Mouse (Mus musculus) forebrain, embryonic 15.5 days (tissue): ENCODE measurements around the gene Col4a2. TPM values are rescaled to one million over a fixed set of nuclear protein-coding genes. Genes with fewer than 3 reads are reported as not detected.

Source experiments
- ATAC-seq: fragments of 200-750 bp; cut with Nextera tagmentation; replicated peaks from 2 replicates; pipeline ENCODE4 v1.8.0; 2017; ENCODE audit warnings: mild to moderate bottlenecking, moderate TSS enrichment, moderate library complexity
- H3K27ac ChIP-seq: fragments of 300-500 bp; sonication (generic); replicated peaks from 2 replicates; pipeline ENCODE4 v1.5.1; 2015; ENCODE audit warnings: mild to moderate bottlenecking, inconsistent platforms
- H3K27me3 ChIP-seq: fragments of 300-500 bp; sonication (generic); 2 replicates; pipeline ENCODE4 v1.6.1; 2015; ENCODE audit warnings: inconsistent platforms
- H3K36me3 ChIP-seq: fragments of 300-500 bp; sonication (generic); 2 replicates; pipeline ENCODE4 v1.6.1; 2015; ENCODE audit warnings: mild to moderate bottlenecking, inconsistent platforms
- H3K4me1 ChIP-seq: fragments of 300-500 bp; sonication (generic); 2 replicates; pipeline ENCODE4 v1.6.1; 2015; ENCODE audit warnings: inconsistent platforms
- H3K4me2 ChIP-seq: fragments of 300-500 bp; sonication (generic); replicated peaks from 2 replicates; pipeline ENCODE4 v1.6.1; 2015; ENCODE audit warnings: mild to moderate bottlenecking, inconsistent platforms
- H3K4me3 ChIP-seq: fragments of 300-500 bp; sonication (generic); 2 replicates; pipeline ENCODE4 v1.5.1; 2015; ENCODE audit warnings: mild to moderate bottlenecking, inconsistent platforms
- H3K9ac ChIP-seq: fragments of 300-500 bp; sonication (generic); replicated peaks from 2 replicates; pipeline ENCODE4 v1.6.1; 2015; ENCODE audit warnings: mild to moderate bottlenecking, inconsistent platforms
- H3K9me3 ChIP-seq: fragments of 300-500 bp; sonication (generic); 2 replicates; pipeline ENCODE4 v1.6.1; 2016; ENCODE audit warnings: inconsistent platforms
- WGBS: fragments of 180-500 bp; shearing (Covaris S2); methylation state at CpG from one replicate; pipeline ENCODE4 v1.1.7; 2015; ENCODE audit warnings: mixed read lengths; 5-methylcytosine and 5-hydroxymethylcytosine counted together
- polyA plus RNA-seq: library from polyadenylated mRNA; unstranded; fragments of >200 nt; fragmentation: Nextera tagmentation; extraction: Ambion mirVana; gene quantifications from 2 replicates; pipeline ENCODE4 v1.2.1, GENCODE M21; 2015

Gene Col4a2
- polyA plus RNA-seq, 1 experiment from 2014 or later: 28.7 TPM

- Histone ChIP-seq H3K9ac (no peak overlapping the region), H3K4me1 (no peaks in the 10 kb centered on the region), H3K9me3 (no peaks in the 10 kb centered on the region), H3K4me2 (no peak overlapping the region), H3K4me3 (no peak overlapping the region), H3K36me3 (no peaks in the 10 kb centered on the region), H3K27ac (no peak overlapping the region), H3K27me3 (no peaks in the 10 kb centered on the region)
- 83% methylated on average over 11 of the region's 11 CpGs for WGBS
- no peak for ATAC-seq
These were observed 39.9 kb downstream of the Col4a2 start for GRCm38 (mm10) chr8:11352514-11352913.

GRCm38 (mm10) chr8:11354800-11355451, 42.3 kb downstream of the Col4a2 start:
- no peak overlapping the region for H3K4me2 ChIP-seq
- no peak overlapping the region for H3K4me3 ChIP-seq
- no peak overlapping the region for H3K27ac ChIP-seq
- 94% methylated on average over 8 of the region's 8 CpGs for WGBS
- H3K9ac ChIP-seq: no peak overlapping the region
- no peaks in the 10 kb centered on the region for H3K9me3 ChIP-seq
- no peaks in the 10 kb centered on the region for H3K36me3 ChIP-seq
- H3K4me1 ChIP-seq: no peaks in the 10 kb centered on the region
- ATAC-seq: no peak
- no peaks in the 10 kb centered on the region for H3K27me3 ChIP-seq

GRCm38 (mm10) chr8:11355900-11356299, 43.3 kb downstream of the Col4a2 start:
- 97% methylated on average over 3 of the region's 3 CpGs for WGBS

GRCm38 (mm10) chr8:11356776-11357175, 44.2 kb downstream of the Col4a2 start:
- WGBS: 86% methylated on average over 8 of the region's 8 CpGs
- H3K4me3 ChIP-seq: no peak overlapping the region
- H3K27me3 ChIP-seq: no peaks in the 10 kb centered on the region
- H3K27ac ChIP-seq: no peak overlapping the region
- no peaks in the 10 kb centered on the region for H3K9me3 ChIP-seq
- ATAC-seq: no peak
- no peaks in the 10 kb centered on the region for H3K36me3 ChIP-seq
- H3K4me1 ChIP-seq: 0 out of 2 replicates have a peak, but pooled peaks cover under 1% of the 10 kb centered on the region
- no peak overlapping the region for H3K9ac ChIP-seq
- H3K4me2 ChIP-seq: no peak overlapping the region

More at GRCm38 (mm10) chr8:11355900-11356299, 43.3 kb downstream of the Col4a2 start:
- Histone ChIP-seq H3K9ac (no peak overlapping the region), H3K9me3 (no peaks in the 10 kb centered on the region), H3K4me1 (no peaks in the 10 kb centered on the region), H3K27ac (no peak overlapping the region), H3K4me3 (no peak overlapping the region), H3K36me3 (no peaks in the 10 kb centered on the region), H3K27me3 (no peaks in the 10 kb centered on the region), H3K4me2 (no peak overlapping the region)
- no peak for ATAC-seq

GRCm38 (mm10) chr8:11357921-11358436, 45.4 kb downstream of the Col4a2 start:
- WGBS: 68% methylated on average over 7 of the region's 7 CpGs

DNA sequence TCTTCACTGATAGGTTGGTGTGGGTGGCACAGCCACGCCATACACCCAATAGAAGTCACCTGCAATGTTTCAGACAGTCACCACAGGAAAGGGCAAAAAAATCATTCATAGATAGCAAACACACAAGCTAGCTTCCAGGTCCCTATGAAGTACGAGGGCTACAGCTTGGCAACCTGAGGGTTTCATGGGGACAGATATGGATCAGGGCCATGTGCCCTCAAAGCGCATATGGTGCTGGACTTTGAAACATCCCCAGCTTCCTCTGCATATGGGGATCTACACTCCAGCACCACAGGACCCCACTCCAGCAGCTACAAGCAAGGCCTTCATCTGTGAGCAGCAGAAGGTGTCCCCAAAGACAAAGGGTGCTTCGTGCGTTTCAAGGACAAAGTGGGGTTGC, 47.2 kb downstream of the Col4a2 start:
- no peaks in the 10 kb centered on the region for H3K36me3 ChIP-seq
- no peak overlapping the region for H3K27ac ChIP-seq
- no peak overlapping the region for H3K9ac ChIP-seq
- H3K4me2 ChIP-seq: no peak overlapping the region
- 85% methylated on average over 5 of the region's 5 CpGs for WGBS
- no peaks in the 10 kb centered on the region for H3K9me3 ChIP-seq
- H3K4me1 ChIP-seq: peaks cover 20% of the 10 kb centered on the region
- no peaks in the 10 kb centered on the region for H3K27me3 ChIP-seq
- H3K4me3 ChIP-seq: no peak overlapping the region
- no peak for ATAC-seq

More at GRCm38 (mm10) chr8:11357921-11358436, 45.4 kb downstream of the Col4a2 start:
- H3K9ac ChIP-seq: no peak overlapping the region
- no peak overlapping the region for H3K27ac ChIP-seq
- ATAC-seq: no peak
- H3K27me3 ChIP-seq: no peaks in the 10 kb centered on the region
- H3K9me3 ChIP-seq: no peaks in the 10 kb centered on the region
- no peak overlapping the region for H3K4me2 ChIP-seq
- no peaks in the 10 kb centered on the region for H3K36me3 ChIP-seq
- peaks cover 13% of the 10 kb centered on the region for H3K4me1 ChIP-seq
- H3K4me3 ChIP-seq: no peak overlapping the region

DNA sequence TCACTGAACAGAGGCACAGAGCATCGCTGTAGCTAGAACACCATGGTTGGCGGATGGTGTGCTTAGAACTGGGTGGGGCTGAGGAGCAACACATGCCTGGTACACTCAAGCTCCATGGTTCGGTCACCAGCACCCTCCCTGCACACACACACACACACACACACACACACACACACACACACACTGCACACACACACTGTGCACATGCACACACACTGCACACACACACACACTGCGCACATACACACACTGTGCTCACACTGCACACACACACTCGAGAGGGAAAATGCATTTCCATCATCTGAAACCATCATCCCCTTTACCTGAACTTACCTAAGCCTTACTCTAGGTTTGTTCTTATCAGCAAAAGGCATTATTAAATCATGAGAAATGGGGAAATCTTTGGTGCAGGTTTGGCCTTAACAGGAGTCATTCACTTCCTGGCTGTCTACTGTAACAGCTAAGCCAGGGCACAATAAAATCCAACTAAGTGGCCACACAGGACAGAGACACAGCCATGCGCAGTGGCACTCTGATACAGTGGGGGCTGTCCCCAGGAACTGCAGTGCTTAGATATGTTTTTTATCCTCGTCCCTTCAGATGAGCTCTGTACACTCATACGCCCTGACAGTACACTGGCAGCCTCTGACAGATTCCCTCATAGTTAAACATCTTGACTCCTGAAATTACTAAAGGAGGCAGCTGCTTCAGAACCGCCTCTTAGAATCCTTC, 49.1 kb downstream of the Col4a2 start:
- H3K27ac ChIP-seq: 0 out of 2 replicates have a peak overlapping the region, but pooled peaks have one; percentile 12
- no peak overlapping the region for H3K4me2 ChIP-seq
- no peaks in the 10 kb centered on the region for H3K9me3 ChIP-seq
- no peak overlapping the region for H3K9ac ChIP-seq
- H3K36me3 ChIP-seq: no peaks in the 10 kb centered on the region
- peaks cover 20% of the 10 kb centered on the region for H3K4me1 ChIP-seq
- 65% methylated on average over 9 of the region's 9 CpGs for WGBS
- peak; percentile 58 for ATAC-seq
- H3K4me3 ChIP-seq: no peak overlapping the region
- H3K27me3 ChIP-seq: no peaks in the 10 kb centered on the region

DNA sequence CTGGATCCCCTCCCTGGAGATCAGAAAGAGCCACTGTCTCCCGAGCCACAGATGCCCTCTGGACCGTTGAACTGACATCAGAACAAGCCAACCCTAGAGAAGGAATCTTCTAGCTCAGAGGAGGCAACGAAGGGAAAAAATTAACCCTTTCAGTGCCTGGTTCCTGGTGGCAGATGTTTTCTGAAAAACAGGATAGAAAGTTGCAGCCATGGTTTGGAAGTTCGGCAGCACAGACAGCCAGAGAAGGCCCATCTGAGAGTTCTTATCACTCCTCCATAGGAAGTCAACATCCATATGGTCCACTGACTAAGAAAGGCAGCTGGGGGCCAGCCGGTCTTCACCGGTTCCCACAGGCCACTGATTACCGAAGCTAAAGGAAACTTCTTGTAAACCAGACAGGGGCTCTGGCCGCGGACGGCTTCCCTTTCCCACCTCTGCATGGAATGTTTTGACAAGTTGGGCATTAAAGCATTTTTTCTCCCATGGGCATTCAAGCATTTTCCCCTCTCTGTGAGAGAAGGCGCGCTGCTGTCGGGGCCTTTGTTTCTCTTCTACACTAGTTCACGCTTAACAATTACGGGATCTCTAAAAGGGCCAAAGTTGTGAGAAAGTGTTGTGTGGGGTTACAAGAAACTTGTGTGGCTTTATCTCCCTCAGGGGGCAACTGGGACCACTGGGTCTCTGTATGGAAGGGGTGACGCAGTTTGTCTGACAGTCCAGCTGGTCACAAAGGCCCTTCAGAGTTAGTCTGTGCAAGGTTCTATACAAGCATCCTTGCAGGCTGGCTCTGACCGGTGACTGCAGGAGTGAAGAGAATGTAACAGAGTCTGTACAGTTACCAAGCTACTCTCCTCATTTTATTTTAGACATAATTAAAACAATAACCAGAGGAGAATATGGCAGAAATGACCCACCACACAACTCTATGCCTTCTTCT, 49.9 kb downstream of the Col4a2 start:
- H3K9ac ChIP-seq: no peak overlapping the region
- H3K9me3 ChIP-seq: no peaks in the 10 kb centered on the region
- no peaks in the 10 kb centered on the region for H3K27me3 ChIP-seq
- no peaks in the 10 kb centered on the region for H3K36me3 ChIP-seq
- H3K27ac ChIP-seq: peak overlapping the region; percentile 12; the same call in 1 of the 2 replicates
- peak; percentile 66 for ATAC-seq
- no peak overlapping the region for H3K4me2 ChIP-seq
- 8% methylated on average over 17 of the region's 17 CpGs for WGBS
- peaks cover 20% of the 10 kb centered on the region for H3K4me1 ChIP-seq
- H3K4me3 ChIP-seq: no peak overlapping the region

GRCm38 (mm10) chr8:11363340-11364126, 50.9 kb downstream of the Col4a2 start:
- H3K4me3 ChIP-seq: no peak overlapping the region
- 37% methylated on average over 13 of the region's 13 CpGs for WGBS
- no peak for ATAC-seq
- peaks cover 20% of the 10 kb centered on the region for H3K4me1 ChIP-seq
- no peaks in the 10 kb centered on the region for H3K9me3 ChIP-seq
- H3K36me3 ChIP-seq: no peaks in the 10 kb centered on the region
- H3K27me3 ChIP-seq: no peaks in the 10 kb centered on the region
- no peak overlapping the region for H3K4me2 ChIP-seq
- H3K27ac ChIP-seq: no peak overlapping the region
- no peak overlapping the region for H3K9ac ChIP-seq

GRCm38 (mm10) chr8:11366251-11366650, 53.6 kb downstream of the Col4a2 start:
- Histone ChIP-seq H3K36me3 (no peaks in the 10 kb centered on the region), H3K9ac (no peak overlapping the region), H3K9me3 (no peaks in the 10 kb centered on the region), H3K27ac (no peak overlapping the region), H3K27me3 (no peaks in the 10 kb centered on the region), H3K4me2 (no peak overlapping the region), H3K4me3 (no peak overlapping the region), H3K4me1 (peaks cover 20% of the 10 kb centered on the region)
- ATAC-seq: no peak
- 88% methylated on average over 5 of the region's 5 CpGs for WGBS

DNA sequence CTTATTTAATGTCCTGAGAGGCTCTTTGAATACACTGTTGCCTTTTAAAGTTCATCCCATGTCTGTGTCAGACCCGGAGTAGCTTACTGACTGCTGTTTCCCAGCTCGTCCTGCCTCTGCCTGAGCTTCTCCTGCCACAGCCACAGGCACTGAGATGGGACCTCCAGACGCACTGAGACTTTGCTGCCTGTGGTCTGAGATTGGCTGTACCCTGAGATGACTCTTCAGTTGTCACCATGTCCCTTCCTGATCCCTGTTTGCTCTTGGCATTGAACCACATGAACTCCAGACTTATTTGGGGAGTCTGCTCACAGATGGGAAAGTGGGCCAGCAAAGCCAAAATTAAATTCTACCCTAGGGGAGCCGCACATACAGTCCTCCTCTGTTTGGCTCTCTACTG, 54.1 kb downstream of the Col4a2 start:
- 83% methylated on average over 4 of the region's 4 CpGs for WGBS
- H3K4me2 ChIP-seq: no peak overlapping the region
- H3K4me3 ChIP-seq: no peak overlapping the region
- H3K27me3 ChIP-seq: no peaks in the 10 kb centered on the region
- no peak overlapping the region for H3K27ac ChIP-seq
- H3K9me3 ChIP-seq: no peaks in the 10 kb centered on the region
- no peak overlapping the region for H3K9ac ChIP-seq
- ATAC-seq: no peak
- H3K4me1 ChIP-seq: peaks cover 20% of the 10 kb centered on the region
- no peaks in the 10 kb centered on the region for H3K36me3 ChIP-seq
